Mouse (Mus musculus) liver, embryonic 12.5 days (tissue): ENCODE data around the gene Psip1. TPM values are rescaled to one million over a fixed set of nuclear protein-coding genes. Genes with fewer than 3 reads are reported as not detected.
A peak's percentile ranks its signal among the peaks of the same experiment; 100 is the strongest.
"Not testable (repeated sequence)": the region's sequence is repeated elsewhere in the genome, so short reads cannot be mapped to it uniquely, and the experiment has no call there.

Source experiments
- ATAC-seq: fragments of 200-750 bp; cut with Nextera tagmentation; 2 replicates; pipeline ENCODE4 v1.8.0; 2017; ENCODE audit warnings: moderate number of reproducible peaks, mild to moderate bottlenecking, moderate library complexity
- H3K27ac ChIP-seq: fragments of 300-500 bp; sonication (generic); 2 replicates; pipeline ENCODE4 v1.5.1; 2016; ENCODE audit warnings: mild to moderate bottlenecking
- H3K27me3 ChIP-seq: fragments of 300-500 bp; sonication (generic); replicated peaks from 2 replicates; pipeline ENCODE4 v1.6.1; 2016; ENCODE audit warnings: mild to moderate bottlenecking, moderate library complexity
- H3K36me3 ChIP-seq: fragments of 300-500 bp; sonication (generic); 2 replicates; pipeline ENCODE4 v1.6.1; 2016; ENCODE audit warnings: mild to moderate bottlenecking, moderate library complexity
- H3K4me1 ChIP-seq: fragments of 300-500 bp; sonication (generic); 2 replicates; pipeline ENCODE4 v1.6.1; 2016
- H3K4me2 ChIP-seq: fragments of 300-500 bp; sonication (generic); 2 replicates; pipeline ENCODE4 v1.6.1; 2016; ENCODE audit warnings: mild to moderate bottlenecking, moderate library complexity
- H3K4me3 ChIP-seq: fragments of 300-500 bp; sonication (generic); 2 replicates; pipeline ENCODE4 v1.5.1; 2016; ENCODE audit warnings: mild to moderate bottlenecking, moderate library complexity
- H3K9ac ChIP-seq: fragments of 300-500 bp; sonication (generic); 2 replicates; pipeline ENCODE4 v1.6.1; 2016; ENCODE audit warnings: mild to moderate bottlenecking, moderate library complexity
- H3K9me3 ChIP-seq: fragments of 300-500 bp; sonication (generic); replicated peaks from 2 replicates; pipeline ENCODE4 v1.6.1; 2016; ENCODE audit warnings: mild to moderate bottlenecking, moderate library complexity
- WGBS: fragments of 180-500 bp; shearing (Covaris S2); methylation state at CpG from one replicate; pipeline ENCODE4 v1.1.7; 2016; ENCODE audit not compliant: insufficient replicate concordance; 5-methylcytosine and 5-hydroxymethylcytosine counted together
- polyA plus RNA-seq: library from polyadenylated mRNA; unstranded; fragments of >200 nt; fragmentation: Nextera tagmentation; extraction: Ambion mirVana; gene quantifications from 2 replicates; pipeline ENCODE4 v1.2.1, GENCODE M21; 2016

Psip1 gene
- polyA plus RNA-seq, 1 experiment from 2014 or later, result 92.0 TPM

- not testable (repeated sequence) for H3K27me3 ChIP-seq, H3K27ac ChIP-seq, H3K9ac ChIP-seq, H3K4me3 ChIP-seq, H3K4me2 ChIP-seq, ATAC-seq, H3K9me3 ChIP-seq, H3K36me3 ChIP-seq, H3K4me1 ChIP-seq
- WGBS, result 73% methylated on average over 5 of the region's 5 CpGs
Observed at GRCm38 (mm10) chr4:83497013-83497412, 10.8 kb upstream of the Psip1 start.

DNA sequence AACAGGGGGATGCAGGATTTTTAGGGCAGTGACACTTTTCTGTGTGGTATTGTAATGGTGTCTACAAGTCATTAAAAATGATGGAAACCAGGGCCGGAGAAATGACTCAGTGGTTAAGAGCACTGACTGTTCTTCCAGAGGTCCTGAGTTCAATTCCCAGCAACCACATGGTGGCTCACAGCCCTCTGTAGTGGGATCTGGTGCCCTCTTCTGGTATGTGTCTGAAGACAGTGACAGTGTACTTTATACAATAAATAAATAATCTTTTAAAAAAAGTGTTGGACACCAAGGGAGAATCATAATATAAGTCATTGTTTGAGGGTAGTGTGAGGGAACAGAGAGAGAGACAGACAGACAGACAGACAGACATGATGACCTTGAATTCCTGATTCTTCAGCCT lies 6.9 kb upstream of the Psip1 start:
- Histone ChIP-seq H3K4me3 (no peak overlapping the region), H3K9ac (no peak overlapping the region), H3K36me3 (no peaks in the 10 kb centered on the region), H3K4me1 (no peaks in the 10 kb centered on the region), H3K9me3 (no peaks in the 10 kb centered on the region), H3K27ac (no peak overlapping the region), H3K4me2 (no peak overlapping the region), H3K27me3 (no peaks in the 10 kb centered on the region)
- ATAC-seq, result no peak
- WGBS, result 82% methylated on average over 1 of the region's 1 CpGs

DNA sequence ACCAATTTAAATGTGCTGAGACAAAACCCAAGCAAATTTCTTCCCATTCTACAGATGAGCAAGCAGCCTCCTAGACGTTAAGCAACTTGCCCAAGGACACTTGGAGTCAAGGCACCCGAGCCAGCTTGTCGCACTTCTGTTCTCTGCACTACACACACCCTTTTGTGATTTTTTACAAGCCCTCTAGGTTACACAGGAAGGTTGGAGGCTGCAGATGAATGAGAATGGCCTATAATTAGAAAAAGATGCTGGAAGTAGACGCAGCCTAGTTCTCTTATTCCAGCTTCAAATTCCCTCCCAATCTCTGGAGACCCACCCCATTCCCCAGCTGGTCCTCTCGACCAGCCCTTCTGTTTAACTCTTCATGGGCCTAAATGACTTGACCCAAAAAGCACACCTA lies 2.9 kb upstream of the Psip1 start:
- 49% methylated on average over 5 of the region's 5 CpGs for WGBS
- H3K27ac ChIP-seq, result no peak overlapping the region
- no peak for ATAC-seq
- no peak overlapping the region for H3K4me2 ChIP-seq
- peaks cover 6% of the 10 kb centered on the region for H3K36me3 ChIP-seq
- peaks cover 17% of the 10 kb centered on the region for H3K4me1 ChIP-seq
- no peaks in the 10 kb centered on the region for H3K27me3 ChIP-seq
- no peak overlapping the region for H3K9ac ChIP-seq
- H3K4me3 ChIP-seq, result no peak overlapping the region
- no peaks in the 10 kb centered on the region for H3K9me3 ChIP-seq

- H3K4me3 ChIP-seq, result peak overlapping the region; percentile 93
- H3K27ac ChIP-seq, result peak overlapping the region; percentile 98
- under 1% methylated on average over 34 of the region's 40 CpGs for WGBS
- H3K9me3 ChIP-seq, result no peaks in the 10 kb centered on the region
- H3K9ac ChIP-seq, result peak overlapping the region; percentile 95
- H3K27me3 ChIP-seq, result no peaks in the 10 kb centered on the region
- peaks cover 37% of the 10 kb centered on the region for H3K36me3 ChIP-seq
- ATAC-seq, result peak; percentile 86
- H3K4me1 ChIP-seq, result peaks cover 27% of the 10 kb centered on the region
- H3K4me2 ChIP-seq, result peak overlapping the region; percentile 78
Observed at GRCm38 (mm10) chr4:83485735-83486116, 533 bp downstream of the Psip1 start.

- Histone ChIP-seq H3K4me1 (peaks cover 27% of the 10 kb centered on the region), H3K27me3 (no peaks in the 10 kb centered on the region), H3K4me3 (peak overlapping the region; percentile 93), H3K4me2 (peak overlapping the region; percentile 78), H3K36me3 (peaks cover 42% of the 10 kb centered on the region), H3K9ac (peak overlapping the region; percentile 95), H3K27ac (peak overlapping the region; percentile 98), H3K9me3 (no peaks in the 10 kb centered on the region)
- no peak for ATAC-seq
- WGBS, result 29% methylated on average over 12 of the region's 12 CpGs
Observed at GRCm38 (mm10) chr4:83485250-83485649, 1.0 kb downstream of the Psip1 start.

DNA sequence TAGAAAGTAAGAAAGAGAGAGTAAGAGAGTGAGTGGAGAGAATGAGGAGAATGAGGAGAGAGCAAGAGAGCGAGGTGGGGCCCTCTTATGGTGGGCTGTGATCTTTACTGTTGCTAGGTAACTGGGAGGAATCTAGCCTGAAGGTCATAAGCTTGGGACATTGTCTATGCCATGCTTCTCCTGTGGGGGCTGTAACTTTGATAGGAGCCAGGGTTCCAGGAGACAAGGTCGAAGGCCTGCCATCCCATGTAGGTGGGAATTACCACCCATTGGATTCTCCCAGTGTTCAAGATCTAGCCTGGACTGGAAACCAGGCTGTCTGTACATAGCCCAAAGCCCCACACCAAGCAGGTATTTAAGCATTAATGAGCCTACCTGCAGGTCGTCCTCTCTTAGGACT lies 18.1 kb downstream of the Psip1 start:
- Histone ChIP-seq H3K9ac (no peak overlapping the region), H3K36me3 (peaks cover 89% of the 10 kb centered on the region), H3K4me3 (no peak overlapping the region), H3K4me1 (no peaks in the 10 kb centered on the region), H3K27ac (no peak overlapping the region), H3K4me2 (no peak overlapping the region), H3K9me3 (no peaks in the 10 kb centered on the region), H3K27me3 (no peaks in the 10 kb centered on the region)
- no peak for ATAC-seq
- WGBS, result 77% methylated on average over 3 of the region's 3 CpGs

- ATAC-seq, result no peak
- no peak overlapping the region for H3K27ac ChIP-seq
- 82% methylated on average over 7 of the region's 7 CpGs for WGBS
- H3K9ac ChIP-seq, result no peak overlapping the region
- peaks cover 89% of the 10 kb centered on the region for H3K36me3 ChIP-seq
- H3K27me3 ChIP-seq, result no peaks in the 10 kb centered on the region
- H3K4me1 ChIP-seq, result no peaks in the 10 kb centered on the region
- H3K4me3 ChIP-seq, result no peak overlapping the region
- no peaks in the 10 kb centered on the region for H3K9me3 ChIP-seq
- no peak overlapping the region for H3K4me2 ChIP-seq
Observed at GRCm38 (mm10) chr4:83467615-83468014, 18.6 kb downstream of the Psip1 start.

DNA sequence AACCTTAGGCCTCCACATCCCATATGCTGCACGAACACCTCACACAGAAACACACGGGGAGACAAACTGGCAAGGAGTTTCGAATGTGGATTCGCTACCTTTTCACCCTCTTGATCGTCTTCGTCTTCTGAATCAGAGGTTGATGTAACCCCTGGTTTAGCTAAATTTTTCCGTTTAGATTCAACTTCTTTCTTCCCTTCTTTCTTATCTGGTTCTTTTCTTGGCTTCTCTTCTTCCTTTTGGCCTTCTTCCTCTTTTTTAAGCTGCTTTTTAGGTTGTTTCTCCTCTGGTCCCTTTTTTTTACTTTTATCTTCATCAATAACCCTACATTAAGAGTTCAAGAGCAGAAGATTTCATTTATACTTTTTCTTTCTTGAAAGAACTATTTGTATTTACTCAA lies 21.4 kb downstream of the Psip1 start:
- no peak overlapping the region for H3K27ac ChIP-seq
- no peaks in the 10 kb centered on the region for H3K9me3 ChIP-seq
- ATAC-seq, result no peak
- H3K4me3 ChIP-seq, result no peak overlapping the region
- no peaks in the 10 kb centered on the region for H3K4me1 ChIP-seq
- WGBS, result 77% methylated on average over 7 of the region's 7 CpGs
- H3K36me3 ChIP-seq, result peaks cover 83% of the 10 kb centered on the region
- no peak overlapping the region for H3K4me2 ChIP-seq
- H3K9ac ChIP-seq, result no peak overlapping the region
- no peaks in the 10 kb centered on the region for H3K27me3 ChIP-seq

- H3K4me3 ChIP-seq, result no peak overlapping the region
- H3K27me3 ChIP-seq, result no peaks in the 10 kb centered on the region
- H3K9me3 ChIP-seq, result no peaks in the 10 kb centered on the region
- H3K4me1 ChIP-seq, result no peaks in the 10 kb centered on the region
- peaks cover 89% of the 10 kb centered on the region for H3K36me3 ChIP-seq
- no peak for ATAC-seq
- WGBS, result 89% methylated on average over 5 of the region's 5 CpGs
- H3K4me2 ChIP-seq, result no peak overlapping the region
- H3K9ac ChIP-seq, result no peak overlapping the region
- no peak overlapping the region for H3K27ac ChIP-seq
Observed at GRCm38 (mm10) chr4:83460106-83460505, 26.2 kb downstream of the Psip1 start.

- no peak overlapping the region for H3K4me2 ChIP-seq
- no peaks in the 10 kb centered on the region for H3K27me3 ChIP-seq
- H3K4me3 ChIP-seq, result no peak overlapping the region
- H3K9ac ChIP-seq, result no peak overlapping the region
- no peaks in the 10 kb centered on the region for H3K4me1 ChIP-seq
- H3K36me3 ChIP-seq, result peaks cover 63% of the 10 kb centered on the region
- no peaks in the 10 kb centered on the region for H3K9me3 ChIP-seq
- 86% methylated on average over 4 of the region's 4 CpGs for WGBS
- no peak for ATAC-seq
- H3K27ac ChIP-seq, result no peak overlapping the region
Observed at GRCm38 (mm10) chr4:83450785-83451184, 35.5 kb downstream of the Psip1 start.

- ATAC-seq, result no peak
- H3K27ac ChIP-seq, result no peak overlapping the region
- no peak overlapping the region for H3K4me2 ChIP-seq
- 79% methylated on average over 4 of the region's 4 CpGs for WGBS
- peaks cover 61% of the 10 kb centered on the region for H3K36me3 ChIP-seq
- no peak overlapping the region for H3K9ac ChIP-seq
- H3K9me3 ChIP-seq, result no peaks in the 10 kb centered on the region
- no peaks in the 10 kb centered on the region for H3K27me3 ChIP-seq
- peaks cover 7% of the 10 kb centered on the region for H3K4me1 ChIP-seq
- no peak overlapping the region for H3K4me3 ChIP-seq
Observed at GRCm38 (mm10) chr4:83441050-83441449, 45.2 kb downstream of the Psip1 start.

DNA sequence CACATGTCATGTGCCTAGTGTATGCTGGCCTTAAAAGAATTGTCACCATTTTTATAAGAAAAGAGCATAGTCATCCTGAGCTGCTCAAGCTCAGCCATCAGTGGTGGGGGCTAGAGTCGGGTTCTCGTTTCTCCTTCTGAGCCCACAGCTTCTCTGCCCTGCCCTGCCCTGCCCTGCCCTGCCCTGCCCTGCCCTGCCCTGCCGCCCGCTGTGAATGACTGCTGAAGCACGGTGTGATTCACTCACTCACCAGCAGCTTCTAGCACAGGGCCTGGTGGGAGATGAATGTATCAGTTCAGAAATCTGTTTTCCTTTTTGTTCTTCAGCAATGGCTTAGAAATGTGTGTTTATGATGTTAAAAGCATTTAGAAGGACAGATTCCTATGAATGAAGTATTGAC lies 47.2 kb downstream of the Psip1 start:
- peaks cover 7% of the 10 kb centered on the region for H3K4me1 ChIP-seq
- ATAC-seq, result no peak
- peaks cover 81% of the 10 kb centered on the region for H3K36me3 ChIP-seq
- no peak overlapping the region for H3K27ac ChIP-seq
- no peak overlapping the region for H3K9ac ChIP-seq
- H3K4me2 ChIP-seq, result no peak overlapping the region
- no peaks in the 10 kb centered on the region for H3K9me3 ChIP-seq
- no peaks in the 10 kb centered on the region for H3K27me3 ChIP-seq
- no peak overlapping the region for H3K4me3 ChIP-seq
- WGBS, result 45% methylated on average over 5 of the region's 5 CpGs

DNA sequence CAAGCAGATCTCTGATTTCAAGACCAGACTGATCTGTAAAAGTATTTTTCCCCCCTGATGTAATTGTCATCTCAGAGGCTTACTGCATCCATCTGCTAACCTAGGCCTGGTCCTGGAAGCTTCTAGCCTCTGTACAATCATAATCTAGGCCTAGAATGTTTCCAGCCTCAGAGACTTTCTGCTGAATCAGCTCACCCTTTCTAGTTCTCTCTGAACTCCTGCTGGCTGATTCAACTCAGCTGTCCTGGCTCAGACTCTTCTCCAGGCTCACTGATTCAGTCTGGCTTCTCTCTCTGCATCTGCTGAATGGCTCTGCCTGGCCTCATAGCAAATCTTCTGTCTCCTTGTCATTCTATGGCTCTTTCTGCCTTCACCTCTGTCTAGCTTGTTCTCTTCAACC lies 48.1 kb downstream of the Psip1 start:
- H3K27me3 ChIP-seq, result no peaks in the 10 kb centered on the region
- no peak overlapping the region for H3K9ac ChIP-seq
- no peak overlapping the region for H3K4me3 ChIP-seq
- H3K4me2 ChIP-seq, result no peak overlapping the region
- ATAC-seq, result no peak
- peaks cover 7% of the 10 kb centered on the region for H3K4me1 ChIP-seq
- H3K27ac ChIP-seq, result no peak overlapping the region
- no peaks in the 10 kb centered on the region for H3K9me3 ChIP-seq
- H3K36me3 ChIP-seq, result peaks cover 89% of the 10 kb centered on the region
